Mouse (Mus musculus) embryonic facial prominence, embryonic 15.5 days (tissue): ENCODE measurements around the gene Prkch. TPM values are rescaled to one million over a fixed set of nuclear protein-coding genes. Genes with fewer than 3 reads are reported as not detected.
"Not testable (repeated sequence)": the region's sequence is repeated elsewhere in the genome, so short reads cannot be mapped to it uniquely, and the experiment has no call there.

Experiments used
- ATAC-seq: fragments of 200-750 bp; cut with Nextera tagmentation; 2 replicates; pipeline ENCODE4 v1.8.0; 2017; ENCODE audit warnings: low read depth, moderate TSS enrichment; ENCODE audit not compliant: insufficient number of reproducible peaks, low FRiP score, low TSS enrichment
- H3K27ac ChIP-seq: fragments of 300-500 bp; sonication (generic); replicated peaks from 2 replicates; pipeline ENCODE4 v1.5.1; 2015; ENCODE audit warnings: mild to moderate bottlenecking, inconsistent platforms
- H3K27me3 ChIP-seq: fragments of 300-500 bp; sonication (generic); 2 replicates; pipeline ENCODE4 v1.6.1; 2015; ENCODE audit warnings: inconsistent platforms
- H3K36me3 ChIP-seq: fragments of 300-500 bp; sonication (generic); 2 replicates; pipeline ENCODE4 v1.6.1; 2015; ENCODE audit warnings: mild to moderate bottlenecking, inconsistent platforms
- H3K4me1 ChIP-seq: fragments of 300-500 bp; sonication (generic); 2 replicates; pipeline ENCODE4 v1.6.1; 2015; ENCODE audit warnings: inconsistent platforms
- H3K4me2 ChIP-seq: fragments of 300-500 bp; sonication (generic); replicated peaks from 2 replicates; pipeline ENCODE4 v1.6.1; 2015; ENCODE audit warnings: mild to moderate bottlenecking, inconsistent platforms
- H3K4me3 ChIP-seq: fragments of 300-500 bp; sonication (generic); replicated peaks from 2 replicates; pipeline ENCODE4 v1.5.1; 2015; ENCODE audit warnings: mild to moderate bottlenecking, inconsistent platforms
- H3K9ac ChIP-seq: fragments of 300-500 bp; sonication (generic); 2 replicates; pipeline ENCODE4 v1.6.1; 2015; ENCODE audit warnings: inconsistent platforms
- H3K9me3 ChIP-seq: fragments of 300-500 bp; sonication (generic); replicated peaks from 2 replicates; pipeline ENCODE4 v1.6.1; 2016; ENCODE audit warnings: inconsistent platforms
- WGBS: fragments of 180-500 bp; shearing (Covaris S2); methylation state at CpG from one replicate; pipeline ENCODE4 v1.1.7; 2015; 5-methylcytosine and 5-hydroxymethylcytosine counted together
- polyA plus RNA-seq: library from polyadenylated mRNA; unstranded; fragments of >200 nt; fragmentation: Nextera tagmentation; extraction: Ambion mirVana; gene quantifications from 2 replicates; pipeline ENCODE4 v1.2.1, GENCODE M21; 2015

Gene Prkch
- 20.0 and 21.0 TPM in 2 replicates for polyA plus RNA-seq

GRCm38 (mm10) chr12:73584610-73585240 lies at the start of gene Prkch:
Gene Prkch, plus strand, starts transcription at chr12:73584796.
- H3K27me3 ChIP-seq = no peaks in the 10 kb centered on the region
- peak within 1 kb of the TSS; percentile 84 for H3K27ac ChIP-seq

DNA sequence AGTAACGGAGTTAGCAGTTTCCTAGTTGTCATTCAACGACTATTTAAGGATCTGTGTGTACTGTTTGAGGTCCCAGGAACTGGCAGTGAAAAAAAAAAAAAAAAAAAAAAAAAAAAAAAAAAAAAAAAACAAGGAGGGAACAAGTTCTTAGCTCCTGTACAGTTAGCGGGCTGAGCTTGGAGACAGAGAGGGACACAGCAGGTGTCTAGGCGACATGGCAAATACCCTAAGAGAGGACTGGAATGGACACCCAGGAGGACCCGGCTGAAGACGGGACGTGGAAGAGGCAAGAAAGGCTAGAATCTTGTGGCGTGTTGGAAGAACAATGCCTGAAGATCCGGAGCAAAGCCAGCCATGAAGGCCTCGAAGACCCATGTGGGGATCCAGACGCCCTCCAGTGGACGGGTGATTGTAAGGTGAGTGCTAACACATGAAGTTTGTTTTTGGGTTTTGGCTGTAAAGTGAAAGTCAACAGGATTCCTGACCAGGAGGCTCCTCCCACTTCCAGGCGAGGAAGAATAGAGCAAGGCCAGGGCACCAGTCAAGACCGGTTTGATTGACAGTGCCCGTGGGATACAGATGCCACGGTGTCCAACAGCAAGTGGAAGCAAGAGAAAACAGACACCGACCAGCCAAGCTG lies 47.0 kb upstream of the Prkch start:
- Histone ChIP-seq H3K4me1 (peaks cover 11% of the 10 kb centered on the region; the same call in 1 of the 2 replicates), H3K27ac (no peak overlapping the region), H3K9me3 (no peaks in the 10 kb centered on the region), H3K27me3 (0 out of 2 replicates have a peak, but pooled peaks cover 4% of the 10 kb centered on the region), H3K9ac (no peak overlapping the region), H3K36me3 (no peaks in the 10 kb centered on the region), H3K4me2 (0 out of 2 replicates have a peak overlapping the region, but pooled peaks have one; percentile 12), H3K4me3 (0 out of 2 replicates have a peak overlapping the region, but pooled peaks have one; percentile 4)
- WGBS = 24% methylated on average over 17 of the region's 17 CpGs
- no peak for ATAC-seq

More at GRCm38 (mm10) chr12:73584610-73585240, at the start of gene Prkch:
- ATAC-seq = peak; percentile 88
- peak within 1 kb of the TSS; percentile 70 for H3K9ac ChIP-seq
- peak within 1 kb of the TSS; percentile 88 for H3K4me2 ChIP-seq
- peak within 1 kb of the TSS; percentile 80 for H3K4me3 ChIP-seq
- H3K4me1 ChIP-seq = peaks cover 18% of the 10 kb centered on the region
- no peaks in the 10 kb centered on the region for H3K9me3 ChIP-seq
- WGBS = under 1% methylated on average over 58 of the region's 61 CpGs
- H3K36me3 ChIP-seq = no peaks in the 10 kb centered on the region

DNA sequence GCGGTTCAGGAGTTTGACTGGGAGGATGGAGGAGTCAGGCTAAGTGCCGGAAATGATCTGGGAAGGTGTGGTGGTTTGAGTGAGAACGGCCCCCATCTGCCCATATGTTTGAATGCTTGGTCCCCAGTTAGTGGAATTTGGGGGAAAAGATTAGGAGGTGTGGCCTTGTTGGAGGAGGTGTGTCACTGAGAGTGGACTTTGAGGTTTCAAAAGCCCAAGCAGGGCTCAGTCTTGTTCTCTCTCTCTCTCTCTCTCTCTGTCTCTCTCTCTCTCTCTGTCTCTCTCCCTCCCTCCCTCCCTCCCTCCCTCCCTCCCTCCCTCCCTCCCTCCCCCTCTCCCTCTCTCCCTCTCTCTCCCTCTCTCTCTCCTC lies 46.5 kb upstream of the Prkch start:
- 43% methylated on average over 3 of the region's 3 CpGs for WGBS
- H3K9me3 ChIP-seq, H3K9ac ChIP-seq, H3K27me3 ChIP-seq, H3K36me3 ChIP-seq, ATAC-seq, H3K27ac ChIP-seq: not testable (repeated sequence)
- Histone ChIP-seq H3K4me3 (0 out of 2 replicates have a peak overlapping the region, but pooled peaks have one; percentile 4), H3K4me1 (peaks cover 11% of the 10 kb centered on the region; the same call in 1 of the 2 replicates), H3K4me2 (0 out of 2 replicates have a peak overlapping the region, but pooled peaks have one; percentile 12)

- 0 out of 2 replicates have a peak, but pooled peaks cover 4% of the 10 kb centered on the region for H3K27me3 ChIP-seq
- no peak overlapping the region for H3K27ac ChIP-seq
- H3K4me3 ChIP-seq = no peak overlapping the region; the same call in 1 of the 2 replicates
- H3K4me2 ChIP-seq = no peak overlapping the region
- peaks cover 11% of the 10 kb centered on the region; the same call in 1 of the 2 replicates for H3K4me1 ChIP-seq
- no peaks in the 10 kb centered on the region for H3K9me3 ChIP-seq
- H3K36me3 ChIP-seq = no peaks in the 10 kb centered on the region
- no peak for ATAC-seq
- H3K9ac ChIP-seq = no peak overlapping the region
- 3% methylated on average over 2 of the region's 2 CpGs for WGBS
Observed at GRCm38 (mm10) chr12:73539151-73539550, 45.4 kb upstream of the Prkch start.

DNA sequence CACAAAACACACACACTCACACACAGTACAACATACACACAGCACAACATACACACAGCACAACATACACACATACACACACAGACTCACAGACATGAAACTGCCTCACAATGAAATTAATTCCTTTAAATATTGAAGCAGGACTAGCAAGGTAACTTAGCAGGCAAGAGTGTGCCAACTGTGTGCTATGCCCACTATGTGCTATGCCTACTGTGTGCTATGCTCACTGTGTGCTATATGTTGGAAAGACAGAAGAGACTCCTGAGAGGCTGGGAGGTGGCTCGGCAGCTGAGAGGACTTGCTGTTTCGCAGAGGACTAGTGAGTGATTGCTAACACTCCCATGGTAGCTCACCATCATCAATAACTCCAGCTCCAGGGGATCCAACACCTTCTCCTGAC lies 44.2 kb upstream of the Prkch start:
- Histone ChIP-seq H3K9ac (no peak overlapping the region), H3K4me2 (no peak overlapping the region), H3K36me3 (no peaks in the 10 kb centered on the region), H3K4me1 (peaks cover 21% of the 10 kb centered on the region), H3K27ac (no peak overlapping the region), H3K27me3 (peaks cover 16% of the 10 kb centered on the region), H3K9me3 (no peaks in the 10 kb centered on the region), H3K4me3 (no peak overlapping the region)
- 68% methylated on average over 2 of the region's 2 CpGs for WGBS
- ATAC-seq = no peak

GRCm38 (mm10) chr12:73543191-73543590 lies 41.4 kb upstream of the Prkch start:
- Histone ChIP-seq H3K9ac (no peak overlapping the region), H3K4me3 (no peak overlapping the region), H3K9me3 (no peaks in the 10 kb centered on the region), H3K4me2 (no peak overlapping the region), H3K27me3 (peaks cover 27% of the 10 kb centered on the region), H3K27ac (no peak overlapping the region), H3K36me3 (no peaks in the 10 kb centered on the region), H3K4me1 (peaks cover 20% of the 10 kb centered on the region)
- 77% methylated on average over 5 of the region's 5 CpGs for WGBS
- ATAC-seq = no peak

GRCm38 (mm10) chr12:73544736-73545671 lies 39.6 kb upstream of the Prkch start:
- Histone ChIP-seq H3K4me1 (peaks cover 20% of the 10 kb centered on the region), H3K9me3 (no peaks in the 10 kb centered on the region), H3K27me3 (peaks cover 32% of the 10 kb centered on the region), H3K27ac (0 out of 2 replicates have a peak overlapping the region, but pooled peaks have one; percentile 75), H3K36me3 (no peaks in the 10 kb centered on the region), H3K4me2 (peak overlapping the region; percentile 71), H3K9ac (peak overlapping the region; percentile 26), H3K4me3 (peak overlapping the region; percentile 54)
- peak; percentile 21; the same call in 1 of the 2 replicates for ATAC-seq
- 14% methylated on average over 48 of the region's 48 CpGs for WGBS

DNA sequence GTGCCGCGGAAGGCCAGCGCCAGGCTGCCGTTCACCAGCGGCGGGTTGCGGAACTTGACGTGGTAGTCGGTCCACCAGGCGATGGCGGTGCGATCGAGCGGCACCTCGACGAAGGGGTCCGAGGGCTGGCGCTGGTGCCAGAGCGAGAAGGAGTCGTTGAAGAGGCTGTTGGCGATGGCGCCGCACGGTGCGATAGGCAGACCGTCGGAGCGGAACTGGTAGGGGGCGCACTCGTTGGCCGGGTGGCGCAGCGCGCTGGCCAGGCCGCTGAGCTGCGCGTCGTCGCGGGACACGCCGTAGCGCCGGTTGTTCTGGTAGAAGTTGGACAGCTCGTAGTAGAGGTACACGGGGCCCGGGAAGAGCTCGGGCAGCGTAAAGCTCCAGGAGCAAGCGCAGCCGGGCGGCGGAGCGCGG lies 38.9 kb upstream of the Prkch start:
- Histone ChIP-seq H3K27ac (peak overlapping the region; percentile 75), H3K27me3 (peaks cover 32% of the 10 kb centered on the region), H3K36me3 (no peaks in the 10 kb centered on the region), H3K4me1 (peaks cover 20% of the 10 kb centered on the region), H3K4me3 (peak overlapping the region; percentile 54), H3K9ac (peak overlapping the region; percentile 53), H3K9me3 (no peaks in the 10 kb centered on the region), H3K4me2 (peak overlapping the region; percentile 71)
- WGBS = under 1% methylated on average over 55 of the region's 55 CpGs
- ATAC-seq = peak; percentile 76; the same call in 1 of the 2 replicates

DNA sequence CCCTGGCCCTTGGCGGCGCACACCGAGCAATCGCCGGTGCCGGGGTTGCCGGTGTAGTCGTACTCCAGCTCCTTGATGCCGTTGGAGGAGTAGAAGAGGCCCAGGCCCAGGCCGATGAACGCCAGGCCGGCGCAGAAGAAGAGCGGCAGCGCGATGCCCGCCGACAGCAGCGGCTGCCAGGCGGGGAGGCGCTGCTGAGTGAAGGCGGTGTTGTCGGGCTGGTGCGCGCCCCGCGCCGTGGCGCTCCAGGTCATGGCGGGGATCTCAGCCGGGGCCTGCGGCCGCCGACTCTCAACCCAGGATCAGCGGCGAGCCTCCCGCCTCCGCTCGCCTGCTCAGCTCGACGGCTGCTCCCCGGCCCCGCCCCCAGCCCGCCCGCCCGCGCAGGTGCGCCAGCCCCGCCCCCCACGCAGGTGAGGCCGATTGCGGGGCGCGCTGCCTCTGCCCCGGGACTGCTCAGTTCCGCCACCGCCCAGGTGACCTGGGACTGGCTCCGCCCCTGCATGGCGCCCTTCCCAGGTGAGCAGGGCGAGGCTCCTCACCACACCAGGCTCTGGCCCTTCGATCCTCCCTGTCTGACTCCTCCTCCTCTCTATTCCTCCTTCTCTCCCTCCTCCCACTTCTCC lies 38.4 kb upstream of the Prkch start, which contains the start of gene Tmem30b:
TSS of gene Tmem30b (minus strand) at position 307 of the 626 bp plus-strand sequence.
- WGBS = 1% methylated on average over 50 of the region's 61 CpGs
- H3K27ac ChIP-seq = peak within 1 kb of the TSS; percentile 75

GRCm38 (mm10) chr12:73547646-73548045 lies 37.0 kb upstream of the Prkch start:
- WGBS = 37% methylated on average over 10 of the region's 10 CpGs
- peaks cover 27% of the 10 kb centered on the region for H3K27me3 ChIP-seq

More for the DNA sequence above, 38.4 kb upstream of the Prkch start, which contains the start of gene Tmem30b:
- peak; percentile 87 for ATAC-seq
- Histone ChIP-seq H3K9me3 (no peaks in the 10 kb centered on the region), H3K4me2 (peak within 1 kb of the TSS; percentile 71), H3K9ac (peak within 1 kb of the TSS; percentile 53), H3K27me3 (peaks cover 32% of the 10 kb centered on the region), H3K4me1 (peaks cover 20% of the 10 kb centered on the region), H3K4me3 (peak within 1 kb of the TSS; percentile 54), H3K36me3 (no peaks in the 10 kb centered on the region)

More at GRCm38 (mm10) chr12:73547646-73548045, 37.0 kb upstream of the Prkch start:
- Histone ChIP-seq H3K9ac (no peak overlapping the region), H3K36me3 (no peaks in the 10 kb centered on the region), H3K27ac (no peak overlapping the region), H3K9me3 (no peaks in the 10 kb centered on the region), H3K4me2 (no peak overlapping the region), H3K4me3 (no peak overlapping the region), H3K4me1 (peaks cover 20% of the 10 kb centered on the region)
- no peak for ATAC-seq
